Mouse (Mus musculus) kidney, postnatal 10 days (tissue): ENCODE measurements at regions not wholly inside any gene's neighbourhood (a gene's known extent, or its start where the extent isn't known, plus 50 kb on each side); places are given as distances from the start of the nearest gene placed in this dataset.

ENCODE experiments used
- DNase-seq: peaks from one replicate; pipeline ENCODE4 v3.0.0; 2021; ENCODE audit warnings: mixed read lengths

- DNase-seq, result no peak
These were observed 52.7 kb upstream of the Ccn6 start for GRCm38 (mm10) chr10:39216142-39216904.

GRCm38 (mm10) chr10:39214563-39214962 lies 51.0 kb upstream of the Ccn6 start:
- DNase-seq, result no peak
